Mouse (Mus musculus): ENCODE results near the gene Macf1.
A peak's percentile ranks its signal among the peaks of the same experiment; 100 is the strongest.
"Not testable (repeated sequence)": the region's sequence is repeated elsewhere in the genome, so short reads cannot be mapped to it uniquely, and the experiment has no call there.

The Macf1 gene

GRCm38 (mm10) chr4:123669696-123670095 is 14.5 kb downstream of the Macf1 start:
- DNase-seq = no peak

GRCm38 (mm10) chr4:123667260-123667867 is 16.8 kb downstream of the Macf1 start:
- peak; percentile 77 for DNase-seq

GRCm38 (mm10) chr4:123666517-123666916 is 17.6 kb downstream of the Macf1 start:
- no peak for DNase-seq

- no peak for DNase-seq
These were observed 18.4 kb downstream of the Macf1 start for GRCm38 (mm10) chr4:123665681-123666278.

GRCm38 (mm10) chr4:123664951-123665661 is 19.1 kb downstream of the Macf1 start:
- no peak for DNase-seq

- DNase-seq = peak; percentile 66
These were observed 19.9 kb downstream of the Macf1 start for GRCm38 (mm10) chr4:123664021-123664950.

- no peak for DNase-seq
These were observed 20.5 kb downstream of the Macf1 start for GRCm38 (mm10) chr4:123663688-123663965.

- DNase-seq = no peak
These were observed 21.1 kb downstream of the Macf1 start for GRCm38 (mm10) chr4:123662914-123663687.

GRCm38 (mm10) chr4:123658175-123658574 is 26.0 kb downstream of the Macf1 start:
- DNase-seq = no peak

- no peak for DNase-seq
These were observed 28.9 kb downstream of the Macf1 start for GRCm38 (mm10) chr4:123655245-123655644.

GRCm38 (mm10) chr4:123654566-123654965 is 29.6 kb downstream of the Macf1 start:
- no peak for DNase-seq

GRCm38 (mm10) chr4:123653446-123653845 is 30.7 kb downstream of the Macf1 start:
- DNase-seq = not testable (repeated sequence)

GRCm38 (mm10) chr4:123652130-123652529 is 32.0 kb downstream of the Macf1 start:
- no peak for DNase-seq

GRCm38 (mm10) chr4:123649131-123649530 is 35.0 kb downstream of the Macf1 start:
- no peak for DNase-seq

GRCm38 (mm10) chr4:123647668-123648067 is 36.5 kb downstream of the Macf1 start:
- no peak for DNase-seq

- DNase-seq = no peak
These were observed 37.1 kb downstream of the Macf1 start for GRCm38 (mm10) chr4:123647109-123647508.

- no peak for DNase-seq
These were observed 38.8 kb downstream of the Macf1 start for GRCm38 (mm10) chr4:123645246-123645845.

GRCm38 (mm10) chr4:123643561-123643960 is 40.6 kb downstream of the Macf1 start:
- no peak for DNase-seq

- DNase-seq = no peak
These were observed 41.3 kb downstream of the Macf1 start for GRCm38 (mm10) chr4:123642877-123643276.

- no peak for DNase-seq
These were observed 47.0 kb downstream of the Macf1 start for GRCm38 (mm10) chr4:123637136-123637535.

- no peak for DNase-seq
These were observed 48.7 kb downstream of the Macf1 start for GRCm38 (mm10) chr4:123635428-123635827.

GRCm38 (mm10) chr4:123634436-123634835 is 49.7 kb downstream of the Macf1 start:
- DNase-seq = no peak
